Mouse (Mus musculus) limb, embryonic 11.5 days (tissue): ENCODE measurements around the gene Phf6. TPM values are rescaled to one million over a fixed set of nuclear protein-coding genes. Genes with fewer than 3 reads are reported as not detected.
A peak's percentile ranks its signal among the peaks of the same experiment; 100 is the strongest.

Experiments used
- ATAC-seq: fragments of 200-750 bp; cut with Nextera tagmentation; 2 replicates; pipeline ENCODE4 v1.8.0; 2017; ENCODE audit warnings: low read depth; ENCODE audit not compliant: insufficient number of reproducible peaks, low FRiP score, low TSS enrichment
- DNase-seq: peaks from one replicate; pipeline ENCODE4 v3.0.0-alpha.2; 2015; ENCODE audit warnings: low spot score
- H3K27ac ChIP-seq: fragments of 300-500 bp; sonication (generic); replicated peaks from 2 replicates; pipeline ENCODE4 v1.5.1; 2014; ENCODE audit warnings: low read depth, mild to moderate bottlenecking, low read length
- H3K27me3 ChIP-seq: fragments of 300-500 bp; sonication (generic); 2 replicates; pipeline ENCODE4 v1.6.1; 2014; ENCODE audit warnings: mild to moderate bottlenecking, low read length, mixed read lengths; ENCODE audit not compliant: control insufficient read depth, insufficient read depth
- H3K36me3 ChIP-seq: fragments of 300-500 bp; sonication (generic); 2 replicates; pipeline ENCODE4 v1.6.1; 2014; ENCODE audit warnings: mild to moderate bottlenecking, low read length, moderate library complexity, mixed read lengths; ENCODE audit not compliant: control insufficient read depth, insufficient read depth
- H3K4me1 ChIP-seq: fragments of 300-500 bp; sonication (generic); 2 replicates; pipeline ENCODE4 v1.6.1; 2014; ENCODE audit warnings: low read length, mixed read lengths; ENCODE audit not compliant: control insufficient read depth, insufficient read depth
- H3K4me2 ChIP-seq: fragments of 300-500 bp; sonication (generic); 2 replicates; pipeline ENCODE4 v1.6.1; 2014; ENCODE audit warnings: low read depth, mild to moderate bottlenecking, moderate library complexity; ENCODE audit not compliant: severe bottlenecking
- H3K4me3 ChIP-seq: fragments of 300-500 bp; sonication (generic); 2 replicates; pipeline ENCODE4 v1.5.1; 2014; ENCODE audit warnings: low read depth, low read length
- H3K9ac ChIP-seq: fragments of 300-500 bp; sonication (generic); 2 replicates; pipeline ENCODE4 v1.6.1; 2014; ENCODE audit warnings: mild to moderate bottlenecking, low read length
- H3K9me3 ChIP-seq: fragments of 300-500 bp; sonication (generic); 2 replicates; pipeline ENCODE4 v1.6.1; 2016; ENCODE audit warnings: low read length; ENCODE audit not compliant: control insufficient read depth
- WGBS: fragments of 180-500 bp; shearing (Covaris S2); extraction: QIAGEN DNeasy Blood & Tissue Kit; methylation state at CpG from one replicate; pipeline ENCODE4 v1.1.7; 2014; 5-methylcytosine and 5-hydroxymethylcytosine counted together
- polyA plus RNA-seq: library from polyadenylated mRNA; unstranded; fragments of >200 nt; fragmentation: Nextera tagmentation; extraction: Ambion mirVana; gene quantifications from 2 replicates; pipeline ENCODE4 v1.2.1, GENCODE M21; 2014

Phf6 gene
- polyA plus RNA-seq, 1 experiment from 2014 or later, result 108 TPM

DNA sequence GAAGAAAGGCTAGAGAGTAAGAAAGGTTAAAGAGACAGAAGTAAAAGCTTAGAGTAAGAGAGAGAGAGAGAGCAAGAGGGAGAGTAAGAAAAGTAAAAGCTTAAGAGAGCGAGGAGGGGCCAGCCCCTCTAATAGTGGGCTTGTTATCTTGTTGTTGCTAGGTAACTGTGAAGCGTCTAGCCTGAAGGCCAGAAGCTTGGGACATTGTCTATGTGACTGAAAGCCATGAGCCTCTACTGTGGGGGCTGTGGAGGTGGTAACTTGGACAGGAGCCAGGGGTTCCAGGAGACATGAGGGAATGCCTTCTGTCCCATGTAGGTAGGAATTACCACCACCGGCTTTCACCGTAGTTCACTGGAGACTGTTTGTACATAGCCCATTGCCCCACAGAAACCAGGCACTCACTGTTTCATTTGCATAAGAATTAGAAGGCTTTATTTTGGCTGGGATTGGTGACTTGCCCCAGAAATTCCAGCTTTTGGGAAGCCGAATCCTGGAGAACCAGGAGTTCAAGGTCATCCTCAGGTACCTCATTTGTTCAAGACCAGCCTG, 49.6 kb downstream of the Phf6 start:
- Histone ChIP-seq H3K27ac (no peak overlapping the region), H3K4me2 (no peak overlapping the region), H3K27me3 (no peaks in the 10 kb centered on the region), H3K9me3 (no peaks in the 10 kb centered on the region), H3K36me3 (no peaks in the 10 kb centered on the region), H3K4me1 (no peaks in the 10 kb centered on the region), H3K9ac (no peak overlapping the region), H3K4me3 (no peak overlapping the region)
- 71% methylated on average over 5 of the region's 5 CpGs for WGBS
- ATAC-seq (no peak), DNase-seq (no peak)

DNA sequence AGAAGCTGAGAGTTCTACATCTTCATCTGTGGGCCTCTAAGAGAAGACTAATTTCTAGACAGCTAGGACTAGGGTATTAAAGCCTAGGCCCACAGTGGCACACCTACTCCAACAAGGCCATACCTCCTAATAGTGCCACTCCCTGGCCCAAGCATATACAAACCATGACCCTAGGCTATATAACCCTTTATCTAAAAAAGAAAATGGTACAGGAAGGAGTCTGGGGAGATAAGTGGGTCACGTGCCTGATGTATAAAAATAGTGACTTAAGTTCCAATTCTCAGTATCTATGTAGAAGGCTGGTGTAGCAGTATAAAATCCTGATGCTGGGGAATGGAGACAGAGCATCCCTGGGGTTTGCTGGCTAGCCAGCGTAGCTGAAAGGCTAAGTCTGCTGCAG, 53.1 kb downstream of the Phf6 start:
- no peaks in the 10 kb centered on the region for H3K36me3 ChIP-seq
- no peaks in the 10 kb centered on the region for H3K27me3 ChIP-seq
- H3K4me2 ChIP-seq, result no peak overlapping the region
- no peak overlapping the region for H3K4me3 ChIP-seq
- 93% methylated on average over 2 of the region's 2 CpGs for WGBS
- no peak overlapping the region for H3K27ac ChIP-seq
- H3K4me1 ChIP-seq, result no peaks in the 10 kb centered on the region
- no peak overlapping the region for H3K9ac ChIP-seq
- H3K9me3 ChIP-seq, result no peaks in the 10 kb centered on the region
- no peak for DNase-seq
- ATAC-seq, result no peak

DNA sequence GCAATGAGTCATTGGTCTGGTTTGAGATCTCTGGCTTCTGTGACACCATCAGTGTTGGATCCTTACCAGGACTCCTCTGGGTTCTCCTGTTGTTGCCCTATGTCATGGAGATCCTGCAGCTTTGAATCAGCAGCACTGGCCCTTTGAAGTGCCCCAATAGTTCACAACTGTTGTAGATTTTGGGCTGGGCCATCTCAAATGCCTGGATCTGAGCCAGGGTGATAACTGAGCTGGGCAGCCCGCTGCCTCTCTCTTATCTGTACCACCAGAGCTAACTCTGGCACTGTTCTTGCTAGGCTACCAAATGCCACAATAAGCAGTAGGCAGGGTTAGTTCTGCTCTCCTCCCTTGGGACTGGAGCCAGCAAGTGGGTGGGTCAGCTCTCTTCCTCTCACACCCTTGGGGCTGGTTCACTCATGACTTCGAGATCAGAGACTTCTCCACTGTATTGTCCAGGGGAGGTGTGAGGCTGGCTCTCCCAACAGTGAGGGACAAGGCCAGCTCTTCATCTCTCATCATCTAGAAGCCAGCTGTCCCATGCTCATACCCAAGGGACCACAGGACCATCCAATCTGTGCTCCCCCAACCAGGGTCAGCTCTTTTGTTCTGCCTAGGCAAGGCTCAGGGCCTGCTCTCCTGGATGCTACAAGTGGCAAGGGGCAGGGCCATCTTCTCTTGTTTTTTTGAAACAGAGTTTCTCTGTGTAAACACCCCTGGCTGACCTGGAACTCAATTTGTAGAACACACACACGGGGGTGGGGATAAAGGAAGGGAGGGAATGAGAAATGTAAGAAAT, 59.3 kb downstream of the Phf6 start:
- H3K9me3 ChIP-seq, result no peaks in the 10 kb centered on the region
- H3K4me3 ChIP-seq, result no peak overlapping the region
- no peak overlapping the region for H3K27ac ChIP-seq
- no peak for DNase-seq
- no peaks in the 10 kb centered on the region for H3K27me3 ChIP-seq
- no peak overlapping the region for H3K9ac ChIP-seq
- no peaks in the 10 kb centered on the region for H3K36me3 ChIP-seq
- no peaks in the 10 kb centered on the region for H3K4me1 ChIP-seq
- H3K4me2 ChIP-seq, result no peak overlapping the region
- WGBS, result 57% methylated on average over 3 of the region's 3 CpGs
- no peak for ATAC-seq

DNA sequence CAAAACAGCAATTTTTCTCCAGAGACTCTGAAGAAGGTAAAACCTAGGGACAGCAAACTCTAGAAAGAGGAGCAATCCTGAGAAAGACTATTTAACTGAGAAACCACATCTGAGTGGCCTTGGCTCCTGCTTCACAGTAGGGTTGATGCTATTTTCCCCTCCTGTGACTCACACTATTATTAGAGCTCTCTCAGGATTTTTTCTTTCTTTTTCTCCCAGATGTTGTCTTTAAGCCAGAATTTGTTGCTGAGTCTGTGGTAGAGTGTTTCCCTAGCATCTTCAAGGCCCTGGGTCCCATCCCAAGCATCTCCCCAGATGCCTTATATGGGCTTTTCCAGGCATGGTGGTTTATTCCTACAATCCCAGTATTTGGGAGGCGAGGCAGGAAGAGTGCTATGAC, 60.1 kb downstream of the Phf6 start:
- Histone ChIP-seq H3K4me1 (no peaks in the 10 kb centered on the region), H3K4me3 (no peak overlapping the region), H3K36me3 (no peaks in the 10 kb centered on the region), H3K4me2 (no peak overlapping the region), H3K9ac (no peak overlapping the region), H3K27me3 (no peaks in the 10 kb centered on the region), H3K27ac (no peak overlapping the region), H3K9me3 (no peaks in the 10 kb centered on the region)
- ATAC-seq, result no peak
- no peak for DNase-seq
- WGBS, result 61% methylated on average over 1 of the region's 1 CpGs

DNA sequence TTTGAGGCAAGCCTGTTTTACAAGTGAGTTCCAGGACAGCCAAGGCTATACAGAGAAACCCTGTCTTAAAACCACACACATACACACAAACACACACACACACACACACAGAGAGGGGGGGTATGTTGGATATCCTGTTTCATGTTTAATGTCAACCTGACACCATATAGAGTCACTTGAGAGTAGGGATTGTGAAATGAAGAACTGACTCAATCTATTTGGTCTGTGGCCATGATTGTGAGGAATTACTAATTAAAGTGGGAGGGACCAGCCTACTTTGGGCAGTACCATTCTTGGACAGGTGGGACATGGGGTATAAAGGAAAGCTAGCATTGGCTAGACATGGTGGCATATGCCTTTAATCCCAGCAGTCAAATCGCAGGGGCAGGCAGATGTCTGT, 60.6 kb downstream of the Phf6 start:
- no peaks in the 10 kb centered on the region for H3K27me3 ChIP-seq
- ATAC-seq (no peak), DNase-seq (no peak)
- H3K9me3 ChIP-seq, result no peaks in the 10 kb centered on the region
- no peak overlapping the region for H3K27ac ChIP-seq
- no peak overlapping the region for H3K9ac ChIP-seq
- H3K4me3 ChIP-seq, result no peak overlapping the region
- 86% methylated on average over 1 of the region's 1 CpGs for WGBS
- no peak overlapping the region for H3K4me2 ChIP-seq
- no peaks in the 10 kb centered on the region for H3K4me1 ChIP-seq
- no peaks in the 10 kb centered on the region for H3K36me3 ChIP-seq

DNA sequence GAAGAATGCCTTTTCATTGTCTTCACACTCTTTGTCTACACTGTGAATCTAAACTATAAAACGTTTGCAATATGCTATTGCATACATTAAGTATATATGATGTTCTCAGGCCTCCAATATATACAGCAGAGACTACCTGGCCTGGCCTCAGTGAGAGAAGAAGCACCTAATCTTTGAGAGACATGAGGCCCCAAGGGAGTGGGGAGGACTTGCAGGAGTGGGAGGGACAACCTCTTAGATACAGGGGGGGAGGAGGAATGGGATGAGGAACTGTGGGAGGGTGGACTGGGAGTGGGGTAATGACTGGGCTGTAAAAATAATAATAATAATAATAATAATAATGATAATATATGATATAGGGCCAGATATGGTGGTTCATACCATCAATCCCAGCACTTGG, 66.5 kb downstream of the Phf6 start:
- 49% methylated on average over 1 of the region's 1 CpGs for WGBS
- no peak overlapping the region for H3K4me3 ChIP-seq

DNA sequence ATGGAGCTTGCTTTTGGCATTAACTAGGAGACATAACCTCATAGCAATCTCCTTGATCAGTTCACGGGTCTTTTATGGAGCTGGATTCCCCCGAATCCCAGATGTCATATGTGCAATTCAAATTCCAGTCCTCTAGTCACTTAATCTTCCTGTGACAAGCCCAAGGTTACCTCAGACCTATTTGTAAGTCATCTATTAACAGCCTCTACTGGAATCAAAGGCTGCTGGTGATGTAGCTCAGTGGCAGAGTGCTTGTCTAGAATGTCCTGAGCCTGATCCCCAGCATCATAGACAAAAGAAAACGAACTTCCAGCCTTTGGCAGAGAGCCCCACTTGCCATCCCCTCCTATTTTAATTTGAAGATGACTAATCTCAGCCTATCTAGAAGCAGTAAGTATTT, 69.3 kb downstream of the Phf6 start:
- Histone ChIP-seq H3K4me1 (no peaks in the 10 kb centered on the region), H3K9me3 (no peaks in the 10 kb centered on the region), H3K36me3 (no peaks in the 10 kb centered on the region), H3K4me3 (no peak overlapping the region), H3K27me3 (no peaks in the 10 kb centered on the region), H3K27ac (no peak overlapping the region), H3K4me2 (no peak overlapping the region), H3K9ac (no peak overlapping the region)
- 76% methylated on average over 3 of the region's 3 CpGs for WGBS
- ATAC-seq (no peak), DNase-seq (no peak)

More for the DNA sequence above, 66.5 kb downstream of the Phf6 start:
- Histone ChIP-seq H3K4me2 (no peak overlapping the region), H3K36me3 (no peaks in the 10 kb centered on the region), H3K4me1 (no peaks in the 10 kb centered on the region), H3K27ac (no peak overlapping the region), H3K27me3 (no peaks in the 10 kb centered on the region), H3K9me3 (no peaks in the 10 kb centered on the region), H3K9ac (no peak overlapping the region)
- no peak for ATAC-seq
- no peak for DNase-seq

DNA sequence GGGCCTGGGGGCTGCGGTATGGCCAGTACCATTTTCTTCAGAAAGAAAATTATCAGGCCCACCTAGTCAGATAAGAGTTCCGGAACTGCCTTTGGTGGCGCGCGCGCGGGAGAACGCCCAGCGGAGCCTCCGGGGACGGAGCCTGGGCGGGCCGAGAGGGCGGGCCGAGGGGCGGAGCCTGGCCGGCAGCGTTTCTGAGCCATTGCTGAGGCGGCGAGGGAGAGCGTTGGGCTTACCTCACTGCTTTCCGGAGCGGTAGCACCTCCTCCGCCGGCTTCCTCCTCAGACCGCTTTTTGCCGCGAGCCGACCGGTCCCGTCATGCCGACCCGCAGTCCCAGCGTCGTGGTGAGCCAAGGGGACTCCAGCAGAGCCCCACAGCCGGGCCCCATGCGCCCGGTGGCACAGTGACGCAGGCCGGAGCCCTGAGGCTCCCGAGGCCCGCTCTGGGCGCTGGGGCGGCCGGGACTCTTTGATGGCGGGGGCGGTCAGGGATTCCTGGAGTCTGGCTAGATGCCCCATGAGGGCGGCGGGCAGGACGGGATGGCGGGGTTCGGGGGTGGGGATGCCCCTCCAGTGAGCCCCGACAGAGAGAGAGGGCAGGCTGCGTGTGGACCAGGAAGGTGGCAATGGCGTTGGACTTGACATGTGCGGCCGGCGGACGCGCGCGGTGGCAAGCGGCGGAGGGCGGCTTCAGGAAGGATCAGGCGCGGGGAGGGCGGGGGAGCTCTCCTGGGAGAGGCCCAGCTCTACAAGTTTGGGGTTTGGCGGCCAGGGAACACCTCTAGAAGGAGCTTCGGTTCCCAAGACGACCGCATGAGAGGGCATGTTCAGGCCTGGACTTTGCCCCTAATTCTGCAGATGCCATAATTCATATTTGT, 76.1 kb downstream of the Phf6 start, which contains the start of gene Hprt:
Gene Hprt (plus strand): TSS at position 233 of the 879 bp plus-strand sequence.
- H3K36me3 ChIP-seq, result no peaks in the 10 kb centered on the region
- no peaks in the 10 kb centered on the region for H3K4me1 ChIP-seq
- peak within 1 kb of the TSS; percentile 44 for H3K4me3 ChIP-seq
- DNase-seq (peak; percentile 84), ATAC-seq (peak; percentile 77; the same call in 1 of the 2 replicates)
- WGBS, result 13% methylated on average over 66 of the region's 72 CpGs
- peak within 1 kb of the TSS; percentile 58 for H3K9ac ChIP-seq
- H3K27me3 ChIP-seq, result no peaks in the 10 kb centered on the region
- H3K27ac ChIP-seq, result peak within 1 kb of the TSS; percentile 57; the same call in 1 of the 2 replicates
- H3K4me2 ChIP-seq, result peak within 1 kb of the TSS; percentile 49
- H3K9me3 ChIP-seq, result no peaks in the 10 kb centered on the region
